Mouse (Mus musculus) cortical plate, adult 2 months (tissue): ENCODE data around the gene Gm1673.

Experiments
- CTCF ChIP-seq: fragments of 200-500 bp; IDR thresholded peaks from 2 replicates; pipeline ENCODE4 v1.5.1; 2011; ENCODE audit warnings: mild to moderate bottlenecking, control low read depth, low read length; ENCODE audit not compliant: insufficient read depth; ENCODE audit errors: extremely low read depth
- POLR2A ChIP-seq: fragments of 200-500 bp; IDR thresholded peaks from 2 replicates; pipeline ENCODE4 v1.6.1; 2011; ENCODE audit warnings: mild to moderate bottlenecking, low read length, control low read depth; ENCODE audit not compliant: insufficient read depth; ENCODE audit errors: extremely low read depth

DNA sequence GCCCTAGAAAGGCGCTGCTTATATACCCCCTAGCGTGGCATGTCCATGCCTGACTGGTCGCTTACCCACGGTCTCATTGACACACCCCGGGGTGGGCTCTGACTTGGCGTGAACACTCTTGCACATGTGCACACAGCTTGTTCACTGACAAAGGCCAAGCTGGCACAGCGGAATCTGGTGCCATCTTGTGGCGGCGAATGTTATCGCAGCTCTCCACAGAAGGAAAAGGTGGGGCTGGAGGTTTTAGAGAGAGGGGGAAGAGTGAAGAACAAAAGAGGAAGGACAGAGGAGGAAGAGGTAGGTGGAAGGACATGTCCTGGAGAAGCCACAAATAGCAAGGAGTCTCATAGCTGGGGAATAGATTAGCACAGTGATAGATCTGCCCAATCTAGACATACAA, 28.9 kb upstream of the Gm1673 start:
- TF ChIP-seq POLR2A (peak; percentile 12; the same call in 1 of the 2 replicates), CTCF (peak; percentile 89)
